8 mouse cellular contexts compared by ENCODE assay signal in the genomic region with DNA sequence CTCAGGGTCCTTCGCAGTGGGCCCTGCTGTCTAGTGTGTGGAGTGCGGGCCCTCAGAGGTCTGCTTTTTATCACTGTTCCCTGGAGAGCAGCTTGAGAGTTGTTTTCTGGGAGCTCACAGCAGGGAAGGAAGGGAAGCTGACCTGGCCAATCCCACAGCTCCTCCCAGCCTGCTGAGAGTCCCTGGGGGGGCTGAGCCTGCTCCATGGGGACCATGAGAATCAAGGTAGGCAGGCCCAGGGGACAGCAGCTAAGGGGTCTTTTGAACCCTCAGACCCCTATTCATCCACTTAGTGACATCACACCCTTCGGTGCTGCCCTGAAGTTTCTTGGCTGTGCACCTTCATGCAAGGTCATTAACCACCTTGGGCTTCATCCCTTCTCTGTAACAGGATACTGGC. TPM values are rescaled to one million over a fixed set of nuclear protein-coding genes. Genes with fewer than 3 reads are reported as not detected.
A peak's percentile ranks its signal among the peaks of the same experiment; 100 is the strongest.
DNase-seq lines count a peak whose midpoint lies in the region; ATAC-seq and TF ChIP-seq lines count a peak whose summit lies in the region.
"Had no signal": no experiment of that assay in that cellular context is flagged by ENCODE, and none has a peak within 500 bp of the region (broad histone marks: within the 10 kb centered on the region; RNA-seq: fewer than 3 reads in every experiment).

TSS of gene Dand5 (minus strand) at position 101 of the 400 bp plus-strand sequence.

- H3K4me1 ChIP-seq in forebrain, embryonic 14.5 days (ENCODE audit: control insufficient read depth, insufficient read depth, low read length): 0 out of 2 replicates have a peak, but pooled peaks cover 3% of the 10 kb centered on the region
- peaks cover 14% of the 10 kb centered on the region for H3K4me1 ChIP-seq in intestine, embryonic 15.5 days (replicated peaks)
- no peaks in the 10 kb centered on the region for H3K4me1 ChIP-seq in neural tube, embryonic 14.5 days (ENCODE audit: control insufficient read depth, insufficient read depth, low read length)
- peaks cover 12% of the 10 kb centered on the region for H3K4me1 ChIP-seq in thymus, adult 2 months (replicated peaks; ENCODE audit: control insufficient read depth, insufficient read depth, low read length)

- H3K9ac ChIP-seq in forebrain, embryonic 14.5 days (ENCODE audit: low read length): no peak within 1 kb of the TSS
- H3K9ac ChIP-seq in intestine, embryonic 15.5 days: no peak within 1 kb of the TSS
- H3K9ac ChIP-seq in neural tube, embryonic 14.5 days (replicated peaks; ENCODE audit: low read depth, low read length): 0 out of 2 replicates have a peak within 1 kb of the TSS, but pooled peaks have one; percentile 2

- intact Hi-C loops in left cerebral cortex, postnatal 14 days (cut with DNase I): no loop called here

- no peak for TF ChIP-seq POLR2A in thymus, adult 2 months (IDR thresholded peaks at IDR 0.05; ENCODE audit: control insufficient read depth, extremely low read depth, insufficient read depth, low read length, poor library complexity)

- DNase-seq in left cerebral cortex, adult 18-20 months (ENCODE audit: low spot score in 2 of 2): no peak
- DNase-seq in left cerebral cortex, postnatal 14 days (ENCODE audit: low spot score in 2 of 2): no peak
- DNase-seq in forebrain, embryonic 14.5 days (ENCODE audit: low spot score): no peak
- no peak for DNase-seq in thymus, adult 2 months
- no peak for DNase-seq in right cerebral cortex, postnatal 25 days
- DNase-seq: left cerebral cortex, postnatal 4 days had no signal

- no peaks in the 10 kb centered on the region for H3K36me3 ChIP-seq in forebrain, embryonic 14.5 days (ENCODE audit: control insufficient read depth, insufficient read depth, low read length)
- H3K36me3 ChIP-seq in intestine, embryonic 15.5 days: no peaks in the 10 kb centered on the region
- no peaks in the 10 kb centered on the region for H3K36me3 ChIP-seq in neural tube, embryonic 14.5 days (ENCODE audit: control insufficient read depth, insufficient read depth, low read length)
- no peaks in the 10 kb centered on the region for H3K36me3 ChIP-seq in thymus, adult 2 months (ENCODE audit: control insufficient read depth, insufficient read depth, low read length)

- no peaks in the 10 kb centered on the region for H3K27me3 ChIP-seq in forebrain, embryonic 14.5 days (replicated peaks; ENCODE audit: control insufficient read depth, insufficient read depth, low read length)
- H3K27me3 ChIP-seq in intestine, embryonic 15.5 days (replicated peaks): no peaks in the 10 kb centered on the region
- no peaks in the 10 kb centered on the region for H3K27me3 ChIP-seq in neural tube, embryonic 14.5 days (ENCODE audit: control insufficient read depth, insufficient read depth, low read length)
- no peaks in the 10 kb centered on the region for H3K27me3 ChIP-seq in thymus, adult 2 months (ENCODE audit: control insufficient read depth, insufficient read depth, low read length)

- ATAC-seq in forebrain, embryonic 14.5 days: no peak
- ATAC-seq in intestine, embryonic 15.5 days: no peak
- no peak for ATAC-seq in neural tube, embryonic 14.5 days (ENCODE audit: low read depth)

- H3K4me3 ChIP-seq in forebrain, embryonic 14.5 days (ENCODE audit: low read depth, low read length): no peak within 1 kb of the TSS
- no peak within 1 kb of the TSS for H3K4me3 ChIP-seq in intestine, embryonic 15.5 days (replicated peaks)
- H3K4me3 ChIP-seq in neural tube, embryonic 14.5 days (ENCODE audit: low read depth, low read length): peak within 1 kb of the TSS; percentile 11
- no peak within 1 kb of the TSS for H3K4me3 ChIP-seq in thymus, adult 2 months (ENCODE audit: control insufficient read depth, insufficient read depth, low read length)

- 43% methylated on average over 3 of the region's 3 CpGs for WGBS in forebrain, embryonic 14.5 days
- WGBS in intestine, embryonic 15.5 days: 42% methylated on average over 3 of the region's 3 CpGs
- WGBS in neural tube, embryonic 14.5 days: 27% methylated on average over 3 of the region's 3 CpGs
- 97% methylated on average over 3 of the region's 3 CpGs for WGBS in thymus, adult 2 months

- H3K9me3 ChIP-seq in forebrain, embryonic 14.5 days (replicated peaks; ENCODE audit: control insufficient read depth, low read length): no peaks in the 10 kb centered on the region
- no peaks in the 10 kb centered on the region for H3K9me3 ChIP-seq in intestine, embryonic 15.5 days
- no peaks in the 10 kb centered on the region for H3K9me3 ChIP-seq in neural tube, embryonic 14.5 days (ENCODE audit: control insufficient read depth, low read length)

- no peak for TF ChIP-seq CTCF in thymus, adult 2 months (IDR thresholded peaks at IDR 0.05; ENCODE audit: borderline replicate concordance, control insufficient read depth, extremely low read depth, insufficient read depth, low read length, poor library complexity)

- H3K4me2 ChIP-seq in forebrain, embryonic 14.5 days (ENCODE audit: low read length): peak within 1 kb of the TSS; percentile 53
- H3K4me2 ChIP-seq in intestine, embryonic 15.5 days (replicated peaks): peak within 1 kb of the TSS; percentile 52
- H3K4me2 ChIP-seq in neural tube, embryonic 14.5 days (ENCODE audit: low read depth, low read length): peak within 1 kb of the TSS; percentile 47

- H3K27ac ChIP-seq in forebrain, embryonic 14.5 days (ENCODE audit: low read depth, low read length): no peak within 1 kb of the TSS
- H3K27ac ChIP-seq in intestine, embryonic 15.5 days: no peak within 1 kb of the TSS
- H3K27ac ChIP-seq in neural tube, embryonic 14.5 days (ENCODE audit: low read depth, low read length): no peak within 1 kb of the TSS
- no peak within 1 kb of the TSS for H3K27ac ChIP-seq in thymus, adult 2 months (ENCODE audit: control insufficient read depth, insufficient read depth, low read length)

RNA-seq across cellular contexts. Expression of gene Dand5, which starts in this region (rescaled TPM):
- total RNA-seq in left cerebral cortex, adult 18-20 months (2021): 10 to 100 TPM; 10.2 to 10.8 TPM
- total RNA-seq in left cerebral cortex, postnatal 14 days (2021): 1 to 10 TPM; 8.0 to 9.6 TPM
- 8.6 and 9.4 TPM in 2 replicates for polyA plus RNA-seq in forebrain, embryonic 14.5 days (2014; fragmentation: Nextera tagmentation; extraction: Ambion mirVana)
- polyA plus RNA-seq in intestine, embryonic 15.5 days (2015; fragmentation: Nextera tagmentation; extraction: Ambion mirVana): 4.5 and 5.3 TPM in 2 replicates
- 12.3 and 16.9 TPM in 2 replicates for polyA plus RNA-seq in neural tube, embryonic 14.5 days (2014; fragmentation: Nextera tagmentation; extraction: Ambion mirVana)
- 2.2 TPM in 2 replicates for polyA plus RNA-seq in thymus, adult 2 months (2012; rRNA removed)
